Mouse (Mus musculus): Measurements from ENCODE around the gene Ppp4c. TPM values are rescaled to one million over a fixed set of nuclear protein-coding genes. Genes with fewer than 3 reads are reported as not detected.

Gene Ppp4c
- total and polyA plus RNA-seq, 2 experiments, result 45.8 to 97.2 TPM

- H3K27ac ChIP-seq (replicated peaks; ENCODE audit: insufficient read depth, low read depth, low read length), result no peak overlapping the region
- H3K79me2 ChIP-seq (ENCODE audit: control insufficient read depth, insufficient read depth, low read length), result no peaks in the 10 kb centered on the region
- 93% methylated on average over 12 of the region's 12 CpGs for WGBS
- no peak overlapping the region for H3K9ac ChIP-seq (ENCODE audit: low read depth, low read length)
- H3K27me3 ChIP-seq (ENCODE audit: control insufficient read depth, insufficient read depth, low read length), result no peaks in the 10 kb centered on the region
- no peak overlapping the region for H3K4me3 ChIP-seq (ENCODE audit: insufficient read depth, low read depth, low read length)
- peaks cover 3% of the 10 kb centered on the region; the same call in 1 of the 2 replicates for H3K4me1 ChIP-seq (ENCODE audit: control insufficient read depth, insufficient read depth, low read length)
- peaks cover 2% of the 10 kb centered on the region; the same call in 1 of the 2 replicates for H3K36me3 ChIP-seq (ENCODE audit: control insufficient read depth, insufficient read depth, low read length)
- no peak for DNase-seq (ENCODE audit: extremely low read depth, low read depth, low spot score)
- no peak for TF ChIP-seq CTCF (IDR thresholded peaks at IDR 0.05; ENCODE audit: low read depth, low read length)
- no peak for TF ChIP-seq POLR2A (IDR thresholded peaks at IDR 0.05; ENCODE audit: extremely low read depth, insufficient read depth, low read length)
These were observed 21.5 kb downstream of the Ppp4c start for GRCm38 (mm10) chr7:126770784-126771183.

GRCm38 (mm10) chr7:126767001-126767400 is 25.3 kb downstream of the Ppp4c start:
- peaks cover 2% of the 10 kb centered on the region; the same call in 1 of the 2 replicates for H3K36me3 ChIP-seq (ENCODE audit: control insufficient read depth, insufficient read depth, low read length)
- WGBS, result 87% methylated on average over 8 of the region's 8 CpGs
- H3K9ac ChIP-seq (ENCODE audit: low read depth, low read length), result no peak overlapping the region
- H3K4me3 ChIP-seq (ENCODE audit: insufficient read depth, low read depth, low read length), result no peak overlapping the region
- H3K4me1 ChIP-seq (ENCODE audit: control insufficient read depth, insufficient read depth, low read length), result no peaks in the 10 kb centered on the region
- TF ChIP-seq CTCF (IDR thresholded peaks at IDR 0.05; ENCODE audit: low read depth, low read length) (no peak), POLR2A (IDR thresholded peaks at IDR 0.05; ENCODE audit: extremely low read depth, insufficient read depth, low read length) (no peak)
- no peak for DNase-seq (ENCODE audit: extremely low read depth, low read depth, low spot score)
- H3K27me3 ChIP-seq (ENCODE audit: control insufficient read depth, insufficient read depth, low read length), result no peaks in the 10 kb centered on the region
- no peak overlapping the region for H3K27ac ChIP-seq (replicated peaks; ENCODE audit: insufficient read depth, low read depth, low read length)
- no peaks in the 10 kb centered on the region for H3K79me2 ChIP-seq (ENCODE audit: control insufficient read depth, insufficient read depth, low read length)

GRCm38 (mm10) chr7:126766201-126766600 is 26.1 kb downstream of the Ppp4c start, which contains the start of gene Gdpd3:
Gene Gdpd3 (plus strand): TSS chr7:126766334.
- H3K4me3 ChIP-seq (ENCODE audit: insufficient read depth, low read depth, low read length), result no peak within 1 kb of the TSS
- TF ChIP-seq POLR2A (IDR thresholded peaks at IDR 0.05; ENCODE audit: extremely low read depth, insufficient read depth, low read length) (no peak), CTCF (IDR thresholded peaks at IDR 0.05; ENCODE audit: low read depth, low read length) (no peak)
- H3K9ac ChIP-seq (ENCODE audit: low read depth, low read length), result no peak within 1 kb of the TSS
- 94% methylated on average over 16 of the region's 16 CpGs for WGBS
- no peak for DNase-seq (ENCODE audit: extremely low read depth, low read depth, low spot score)
- peaks cover 2% of the 10 kb centered on the region; the same call in 1 of the 2 replicates for H3K36me3 ChIP-seq (ENCODE audit: control insufficient read depth, insufficient read depth, low read length)
- H3K79me2 ChIP-seq (ENCODE audit: control insufficient read depth, insufficient read depth, low read length), result no peaks in the 10 kb centered on the region
- no peaks in the 10 kb centered on the region for H3K27me3 ChIP-seq (ENCODE audit: control insufficient read depth, insufficient read depth, low read length)
- no peak within 1 kb of the TSS for H3K27ac ChIP-seq (replicated peaks; ENCODE audit: insufficient read depth, low read depth, low read length)
- no peaks in the 10 kb centered on the region for H3K4me1 ChIP-seq (ENCODE audit: control insufficient read depth, insufficient read depth, low read length)

- no peak for DNase-seq (ENCODE audit: extremely low read depth, low read depth, low spot score)
- WGBS, result 96% methylated on average over 9 of the region's 9 CpGs
- no peak overlapping the region for H3K9ac ChIP-seq (ENCODE audit: low read depth, low read length)
- no peaks in the 10 kb centered on the region for H3K27me3 ChIP-seq (ENCODE audit: control insufficient read depth, insufficient read depth, low read length)
- no peak overlapping the region for H3K27ac ChIP-seq (replicated peaks; ENCODE audit: insufficient read depth, low read depth, low read length)
- H3K79me2 ChIP-seq (ENCODE audit: control insufficient read depth, insufficient read depth, low read length), result no peaks in the 10 kb centered on the region
- no peak overlapping the region for H3K4me3 ChIP-seq (ENCODE audit: insufficient read depth, low read depth, low read length)
- H3K4me1 ChIP-seq (ENCODE audit: control insufficient read depth, insufficient read depth, low read length), result peaks cover 2% of the 10 kb centered on the region; the same call in 1 of the 2 replicates
- H3K36me3 ChIP-seq (ENCODE audit: control insufficient read depth, insufficient read depth, low read length), result peaks cover 2% of the 10 kb centered on the region; the same call in 1 of the 2 replicates
- TF ChIP-seq POLR2A (IDR thresholded peaks at IDR 0.05; ENCODE audit: extremely low read depth, insufficient read depth, low read length), result no peak
- TF ChIP-seq CTCF (IDR thresholded peaks at IDR 0.05; ENCODE audit: low read depth, low read length), result no peak
These were observed 26.8 kb downstream of the Ppp4c start for GRCm38 (mm10) chr7:126765540-126765939.

DNA sequence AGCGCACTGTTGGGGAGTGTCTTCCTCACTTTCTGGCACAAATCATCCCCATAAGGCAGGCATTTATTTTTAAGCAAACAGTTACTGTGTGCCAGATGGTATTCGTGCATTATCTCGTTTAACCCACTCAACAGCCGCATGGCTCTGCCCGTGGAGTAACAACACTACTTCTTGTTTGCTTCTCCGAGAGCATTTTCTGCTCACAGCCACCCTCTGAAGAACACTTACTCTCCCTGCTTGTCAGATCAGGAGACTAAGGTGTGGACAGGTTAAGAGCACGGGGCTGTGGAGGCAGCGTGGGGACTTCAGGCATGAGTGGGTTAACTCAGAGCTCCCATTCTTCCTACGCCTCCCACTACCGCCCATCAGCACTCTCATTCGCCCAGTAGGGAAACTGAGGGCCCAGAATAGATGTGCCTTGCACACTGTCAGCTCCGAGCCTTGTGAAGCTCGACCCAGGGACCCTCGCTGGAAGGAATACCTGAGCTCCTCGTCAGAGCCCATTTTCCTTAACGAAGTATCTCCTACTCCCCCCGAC is 29.8 kb downstream of the Ppp4c start:
- peaks cover 3% of the 10 kb centered on the region; the same call in 1 of the 2 replicates for H3K4me1 ChIP-seq (ENCODE audit: control insufficient read depth, insufficient read depth, low read length)

GRCm38 (mm10) chr7:126761529-126762067 is 30.7 kb downstream of the Ppp4c start:
- 56% methylated on average over 6 of the region's 6 CpGs for WGBS
- Histone ChIP-seq H3K79me2 (ENCODE audit: control insufficient read depth, insufficient read depth, low read length) (peaks cover 3% of the 10 kb centered on the region; the same call in 1 of the 2 replicates), H3K9ac (ENCODE audit: low read depth, low read length) (no peak overlapping the region), H3K27ac (replicated peaks; ENCODE audit: insufficient read depth, low read depth, low read length) (no peak overlapping the region; the same call in 1 of the 2 replicates), H3K36me3 (ENCODE audit: control insufficient read depth, insufficient read depth, low read length) (no peaks in the 10 kb centered on the region), H3K4me1 (ENCODE audit: control insufficient read depth, insufficient read depth, low read length) (peaks cover 3% of the 10 kb centered on the region; the same call in 1 of the 2 replicates), H3K4me3 (ENCODE audit: insufficient read depth, low read depth, low read length) (no peak overlapping the region), H3K27me3 (ENCODE audit: control insufficient read depth, insufficient read depth, low read length) (no peaks in the 10 kb centered on the region)
- DNase-seq (ENCODE audit: extremely low read depth, low read depth, low spot score), result no peak
- TF ChIP-seq POLR2A (IDR thresholded peaks at IDR 0.05; ENCODE audit: extremely low read depth, insufficient read depth, low read length), result no peak
- no peak for TF ChIP-seq CTCF (IDR thresholded peaks at IDR 0.05; ENCODE audit: low read depth, low read length)

More for the DNA sequence above, 29.8 kb downstream of the Ppp4c start:
- no peak for DNase-seq (ENCODE audit: extremely low read depth, low read depth, low spot score)
- H3K27ac ChIP-seq (replicated peaks; ENCODE audit: insufficient read depth, low read depth, low read length), result no peak overlapping the region
- H3K79me2 ChIP-seq (ENCODE audit: control insufficient read depth, insufficient read depth, low read length), result peaks cover 3% of the 10 kb centered on the region; the same call in 1 of the 2 replicates
- TF ChIP-seq POLR2A (IDR thresholded peaks at IDR 0.05; ENCODE audit: extremely low read depth, insufficient read depth, low read length), result no peak
- TF ChIP-seq CTCF (IDR thresholded peaks at IDR 0.05; ENCODE audit: low read depth, low read length), result no peak
- no peaks in the 10 kb centered on the region; the same call in 1 of the 2 replicates for H3K36me3 ChIP-seq (ENCODE audit: control insufficient read depth, insufficient read depth, low read length)
- H3K4me3 ChIP-seq (ENCODE audit: insufficient read depth, low read depth, low read length), result no peak overlapping the region
- H3K27me3 ChIP-seq (ENCODE audit: control insufficient read depth, insufficient read depth, low read length), result no peaks in the 10 kb centered on the region
- WGBS, result 87% methylated on average over 17 of the region's 17 CpGs
- H3K9ac ChIP-seq (ENCODE audit: low read depth, low read length), result no peak overlapping the region

Data from liver, adult 2 months (tissue).